Mouse (Mus musculus) thymus, adult 2 months (tissue): Measurements from ENCODE around the gene Zfhx3. TPM values are rescaled to one million over a fixed set of nuclear protein-coding genes. Genes with fewer than 3 reads are reported as not detected.
A peak's percentile ranks its signal among the peaks of the same experiment; 100 is the strongest.

Source experiments
- DNase-seq: peaks from one replicate; pipeline ENCODE4 v3.0.0; 2021
- H3K27ac ChIP-seq: fragments of 200-500 bp; 2 replicates; pipeline ENCODE4 v1.5.1; 2012; ENCODE audit warnings: low read length, control low read depth; ENCODE audit not compliant: control insufficient read depth, insufficient read depth
- H3K27me3 ChIP-seq: fragments of 200-500 bp; 2 replicates; pipeline ENCODE4 v1.6.1; 2012; ENCODE audit warnings: mild to moderate bottlenecking, low read length, moderate library complexity, mixed read lengths; ENCODE audit not compliant: control insufficient read depth, insufficient read depth
- H3K36me3 ChIP-seq: fragments of 200-500 bp; 2 replicates; pipeline ENCODE4 v1.6.1; 2012; ENCODE audit warnings: mild to moderate bottlenecking, low read length, moderate library complexity; ENCODE audit not compliant: control insufficient read depth, insufficient read depth
- H3K4me1 ChIP-seq: fragments of 200-500 bp; replicated peaks from 2 replicates; pipeline ENCODE4 v1.6.1; 2012; ENCODE audit warnings: low read length; ENCODE audit not compliant: control insufficient read depth, insufficient read depth
- H3K4me3 ChIP-seq: fragments of 200-500 bp; 2 replicates; pipeline ENCODE4 v1.5.1; 2012; ENCODE audit warnings: mild to moderate bottlenecking, low read length, control low read depth, moderate library complexity; ENCODE audit not compliant: control insufficient read depth, insufficient read depth
- CTCF ChIP-seq: fragments of 200-500 bp; IDR thresholded peaks from 2 replicates; pipeline ENCODE4 v1.5.1; 2012; ENCODE audit warnings: mild to moderate bottlenecking, control low read depth, low read length, moderate library complexity, borderline replicate concordance; ENCODE audit not compliant: control insufficient read depth, poor library complexity, insufficient read depth; ENCODE audit errors: extremely low read depth
- POLR2A ChIP-seq: fragments of 200-500 bp; IDR thresholded peaks from 2 replicates; pipeline ENCODE4 v1.6.1; 2012; ENCODE audit warnings: mild to moderate bottlenecking, low read length, control low read depth, moderate library complexity; ENCODE audit not compliant: control insufficient read depth, poor library complexity, insufficient read depth; ENCODE audit errors: extremely low read depth
- WGBS: fragments of 180-500 bp; shearing (Covaris S2); methylation state at CpG from one replicate; pipeline ENCODE4 v1.1.7; 2018; 5-methylcytosine and 5-hydroxymethylcytosine counted together
- polyA plus RNA-seq: library from polyadenylated mRNA; depleted of rRNA; stranded (reverse); fragments of >200 nt; gene quantifications from 2 replicates; pipeline ENCODE4 v1.2.3, GENCODE M21; 2012

Zfhx3 gene
- polyA plus RNA-seq, 1 experiment: 1.1 TPM

GRCm38 (mm10) chr8:108402149-108402548 lies 459.7 kb downstream of the Zfhx3 start:
- peak; percentile 14 for DNase-seq
- H3K4me1 ChIP-seq: peaks cover 9% of the 10 kb centered on the region
- WGBS: 18% methylated on average over 9 of the region's 9 CpGs
- no peak overlapping the region for H3K4me3 ChIP-seq
- H3K36me3 ChIP-seq: no peaks in the 10 kb centered on the region
- H3K27me3 ChIP-seq: no peaks in the 10 kb centered on the region
- H3K27ac ChIP-seq: no peak overlapping the region
- TF ChIP-seq CTCF: no peak
- no peak for TF ChIP-seq POLR2A

- Histone ChIP-seq H3K36me3 (no peaks in the 10 kb centered on the region), H3K27me3 (no peaks in the 10 kb centered on the region), H3K27ac (no peak overlapping the region), H3K4me3 (no peak overlapping the region), H3K4me1 (peaks cover 3% of the 10 kb centered on the region; the same call in 1 of the 2 replicates)
- 77% methylated on average over 25 of the region's 25 CpGs for WGBS
- no peak for TF ChIP-seq CTCF
- TF ChIP-seq POLR2A: no peak
- no peak for DNase-seq
Measured at GRCm38 (mm10) chr8:108406716-108407494, 464.5 kb downstream of the Zfhx3 start.

GRCm38 (mm10) chr8:108419162-108419844 lies 476.9 kb downstream of the Zfhx3 start:
- Histone ChIP-seq H3K27ac (no peak overlapping the region), H3K36me3 (no peaks in the 10 kb centered on the region), H3K4me3 (no peak overlapping the region), H3K4me1 (no peaks in the 10 kb centered on the region), H3K27me3 (no peaks in the 10 kb centered on the region)
- no peak for DNase-seq
- TF ChIP-seq POLR2A (no peak), CTCF (no peak)
- 88% methylated on average over 15 of the region's 15 CpGs for WGBS

- no peaks in the 10 kb centered on the region for H3K4me1 ChIP-seq
- no peak for DNase-seq
- WGBS: 87% methylated on average over 3 of the region's 3 CpGs
- H3K27ac ChIP-seq: no peak overlapping the region
- H3K36me3 ChIP-seq: no peaks in the 10 kb centered on the region
- no peak overlapping the region for H3K4me3 ChIP-seq
- no peaks in the 10 kb centered on the region for H3K27me3 ChIP-seq
- TF ChIP-seq POLR2A (no peak), CTCF (no peak)
Measured at GRCm38 (mm10) chr8:108422521-108422920, 480.1 kb downstream of the Zfhx3 start.

GRCm38 (mm10) chr8:108424337-108424736 lies 481.9 kb downstream of the Zfhx3 start:
- no peak overlapping the region for H3K4me3 ChIP-seq
- no peaks in the 10 kb centered on the region for H3K36me3 ChIP-seq
- no peaks in the 10 kb centered on the region for H3K27me3 ChIP-seq
- DNase-seq: no peak
- TF ChIP-seq CTCF: no peak
- no peak for TF ChIP-seq POLR2A
- WGBS: 9% methylated on average over 8 of the region's 8 CpGs
- no peak overlapping the region for H3K27ac ChIP-seq
- H3K4me1 ChIP-seq: no peaks in the 10 kb centered on the region

GRCm38 (mm10) chr8:108433321-108433720 lies 490.9 kb downstream of the Zfhx3 start:
- Histone ChIP-seq H3K4me1 (no peaks in the 10 kb centered on the region), H3K4me3 (no peak overlapping the region), H3K36me3 (no peaks in the 10 kb centered on the region), H3K27ac (no peak overlapping the region), H3K27me3 (no peaks in the 10 kb centered on the region)
- WGBS: 80% methylated on average over 5 of the region's 5 CpGs
- TF ChIP-seq POLR2A (no peak), CTCF (no peak)
- DNase-seq: no peak
